ENCODE assay signal across 9 mouse cellular contexts in genomic region chr1:192835211-192835681, GRCm38 (mm10). TPM values are rescaled to one million over a fixed set of nuclear protein-coding genes. Genes with fewer than 3 reads are reported as not detected.
DNase-seq lines count a peak whose midpoint lies in the region; ATAC-seq and TF ChIP-seq lines count a peak whose summit lies in the region.
"Had no signal": no experiment of that assay in that cellular context is flagged by ENCODE, and none has a peak within 500 bp of the region (broad histone marks: within the 10 kb centered on the region; RNA-seq: fewer than 3 reads in every experiment).

No protein-coding gene starts in this region.

- H3K4me2 ChIP-seq in heart, postnatal 0 days (ENCODE audit: low read depth, low read length), result peak overlapping the region; percentile 87
- H3K4me2 ChIP-seq in embryonic facial prominence, embryonic 12.5 days (replicated peaks), result peak overlapping the region; percentile 76
- peak overlapping the region; percentile 77 for H3K4me2 ChIP-seq in midbrain, embryonic 16.5 days (ENCODE audit: low read length)

- peaks cover 26% of the 10 kb centered on the region for H3K27me3 ChIP-seq in heart, postnatal 0 days (ENCODE audit: control insufficient read depth, insufficient read depth, low read length)
- H3K27me3 ChIP-seq in embryonic facial prominence, embryonic 12.5 days, result 0 out of 2 replicates have a peak, but pooled peaks cover 5% of the 10 kb centered on the region
- H3K27me3 ChIP-seq in midbrain, embryonic 16.5 days (ENCODE audit: control insufficient read depth, insufficient read depth, low read depth, low read length), result no peaks in the 10 kb centered on the region
- H3K27me3 ChIP-seq: Patski had no signal

- H3K4me3 ChIP-seq in heart, postnatal 0 days (ENCODE audit: low read depth, low read length), result peak overlapping the region; percentile 54
- peak overlapping the region; percentile 37 for H3K4me3 ChIP-seq in embryonic facial prominence, embryonic 12.5 days
- H3K4me3 ChIP-seq in midbrain, embryonic 16.5 days (ENCODE audit: low read depth, low read length), result peak overlapping the region; percentile 47

- ATAC-seq in heart, postnatal 0 days (ENCODE audit: insufficient read depth, low read depth), result peak; percentile 37; the same call in 1 of the 2 replicates
- ATAC-seq in embryonic facial prominence, embryonic 12.5 days (ENCODE audit: insufficient number of reproducible peaks, insufficient read depth, low FRiP score, low TSS enrichment), result peak; percentile 80
- peak; percentile 72 for ATAC-seq in midbrain, embryonic 16.5 days
- no peak for ATAC-seq in granulocyte monocyte progenitor cell, adult 5-6 weeks (replicated peaks; ENCODE audit: poor library complexity, severe bottlenecking)
- ATAC-seq: Patski had no signal

- H3K9me3 ChIP-seq in heart, postnatal 0 days (replicated peaks; ENCODE audit: control insufficient read depth, low read length), result no peaks in the 10 kb centered on the region
- H3K9me3 ChIP-seq in embryonic facial prominence, embryonic 12.5 days, result no peaks in the 10 kb centered on the region
- no peaks in the 10 kb centered on the region for H3K9me3 ChIP-seq in midbrain, embryonic 16.5 days (replicated peaks; ENCODE audit: control insufficient read depth, low read length, poor library complexity, severe bottlenecking)

- no peak for TF ChIP-seq CTCF in heart, postnatal 0 days (IDR thresholded peaks at IDR 0.05; ENCODE audit: low read depth)

- WGBS in heart, postnatal 0 days, result 7% methylated on average over 18 of the region's 18 CpGs
- 2% methylated on average over 18 of the region's 18 CpGs for WGBS in embryonic facial prominence, embryonic 12.5 days
- under 1% methylated on average over 18 of the region's 18 CpGs for WGBS in midbrain, embryonic 16.5 days

- H3K27ac ChIP-seq in heart, postnatal 0 days (ENCODE audit: low read depth), result no peak overlapping the region
- H3K27ac ChIP-seq in embryonic facial prominence, embryonic 12.5 days, result peak overlapping the region; percentile 95
- peak overlapping the region; percentile 94 for H3K27ac ChIP-seq in midbrain, embryonic 16.5 days (ENCODE audit: low read length)

- H3K36me3 ChIP-seq in heart, postnatal 0 days (replicated peaks; ENCODE audit: control insufficient read depth, insufficient read depth, low read length), result no peaks in the 10 kb centered on the region
- no peaks in the 10 kb centered on the region for H3K36me3 ChIP-seq in embryonic facial prominence, embryonic 12.5 days
- no peaks in the 10 kb centered on the region for H3K36me3 ChIP-seq in midbrain, embryonic 16.5 days (ENCODE audit: control insufficient read depth, insufficient read depth, low read length)

- H3K9ac ChIP-seq in heart, postnatal 0 days (replicated peaks; ENCODE audit: low read depth, low read length), result peak overlapping the region; percentile 57; the same call in 1 of the 2 replicates
- H3K9ac ChIP-seq in embryonic facial prominence, embryonic 12.5 days, result peak overlapping the region; percentile 46; the same call in 1 of the 2 replicates
- H3K9ac ChIP-seq in midbrain, embryonic 16.5 days (ENCODE audit: low read depth, low read length), result peak overlapping the region; percentile 71

- no peak for TF ChIP-seq EP300 in heart, postnatal 0 days (IDR thresholded peaks at IDR 0.05; ENCODE audit: low read depth)

- H3K4me1 ChIP-seq in heart, postnatal 0 days (ENCODE audit: control insufficient read depth, insufficient read depth), result peaks cover 14% of the 10 kb centered on the region; the same call in 1 of the 2 replicates
- H3K4me1 ChIP-seq in embryonic facial prominence, embryonic 12.5 days, result peaks cover 33% of the 10 kb centered on the region
- peaks cover 32% of the 10 kb centered on the region for H3K4me1 ChIP-seq in midbrain, embryonic 16.5 days (ENCODE audit: control insufficient read depth, insufficient read depth, low read length)

- DNase-seq in heart, postnatal 0 days (ENCODE audit: low spot score), result peak; percentile 16
- DNase-seq in heart, adult 9 months (ENCODE audit: low spot score in 2 of 2), result no peak
- peak; percentile 51 for DNase-seq in ZHBTc4 (ENCODE audit: low read depth, low spot score)
- peak; percentile 56 for DNase-seq in kidney, postnatal 10 days
- no peak for DNase-seq in urinary bladder, adult 18-20 months (ENCODE audit: low spot score in 2 of 2)

RNA-seq across cellular contexts. Expression of gene Sertad4, which starts 20.3 kb away (rescaled TPM):
- 2.3 and 4.0 TPM in 2 replicates for total RNA-seq in heart, postnatal 0 days (2014; rRNA removed; ENCODE audit: low replicate concordance)
- polyA plus RNA-seq in heart, postnatal 0 days (2015; fragmentation: Nextera tagmentation; extraction: Ambion mirVana), result 5.0 and 5.5 TPM in 2 replicates
- polyA plus RNA-seq in embryonic facial prominence, embryonic 12.5 days (2016; fragmentation: Nextera tagmentation; extraction: Ambion mirVana), result 69.6 and 80.7 TPM in 2 replicates
- 26.3 and 27.6 TPM in 2 replicates for polyA plus RNA-seq in midbrain, embryonic 16.5 days (2015; fragmentation: Nextera tagmentation; extraction: Ambion mirVana)
- total RNA-seq in granulocyte monocyte progenitor cell, adult 5-6 weeks (2014; fragmentation: Nextera tagmentation), result not detected in 2 replicates
- total RNA-seq in granulocyte monocyte progenitor cell, adult 5-6 weeks (2017), result not detected in 2 replicates

Comparison
In these comparisons a context has a peak if more than half of its experiments do, and no peak if none do; other contexts are left out.
1. DNase-seq: peak in heart, postnatal 0 days (single experiment), ZHBTc4 (single experiment) and kidney, postnatal 10 days (single experiment); none in heart, adult 9 months (0 of 2) and urinary bladder, adult 18-20 months (0 of 2).
2. Peak in every context shown above with its lines, with median percentiles within 50 percentile points of each other: H3K4me2 ChIP-seq, H3K4me3 ChIP-seq and H3K9ac ChIP-seq.